Comparison of ENCODE assay signal across 7 mouse cellular contexts in the genomic region with DNA sequence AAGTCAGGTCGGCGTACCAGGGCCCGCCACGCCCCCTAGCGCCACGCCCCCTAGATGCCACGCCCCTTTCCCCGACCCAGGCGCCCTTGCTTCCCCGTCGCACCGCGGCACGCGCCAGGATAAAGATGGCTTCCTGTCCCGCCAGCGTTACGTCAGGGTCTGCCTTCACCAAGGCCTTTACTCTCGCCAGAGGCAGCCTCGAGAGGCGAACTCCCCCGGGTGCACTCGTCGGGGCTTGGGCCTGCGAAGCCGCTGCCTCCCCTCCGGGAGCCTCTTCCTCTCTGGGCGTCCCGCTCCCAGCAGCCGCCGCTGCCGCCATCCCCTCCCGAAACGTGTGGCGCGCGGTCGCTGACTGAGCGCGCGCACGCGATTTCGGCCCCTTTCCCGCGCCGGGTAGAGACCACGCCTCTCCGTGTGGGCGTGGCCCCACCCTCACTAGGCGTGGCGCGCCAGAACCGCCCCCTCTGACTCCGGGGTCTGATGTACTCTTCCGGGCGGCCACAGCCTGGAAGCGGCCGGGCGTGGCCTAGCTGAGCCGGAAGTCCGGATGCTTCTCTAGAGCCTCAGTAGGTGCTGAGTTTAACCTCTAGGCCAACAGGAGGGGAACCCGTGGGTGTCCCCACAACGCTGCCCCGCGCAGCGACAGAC. TPM values are rescaled to one million over a fixed set of nuclear protein-coding genes. Genes with fewer than 3 reads are reported as not detected.
DNase-seq lines count a peak whose midpoint lies in the region; ATAC-seq and TF ChIP-seq lines count a peak whose summit lies in the region.

No protein-coding gene starts in this region.

- peak; percentile 74 for TF ChIP-seq POLR2A in heart, adult 2 months (IDR thresholded peaks at IDR 0.05; ENCODE audit: insufficient read depth, low read depth, low read length)

- H3K27ac ChIP-seq in embryonic facial prominence, embryonic 12.5 days, result peak overlapping the region; percentile 89
- H3K27ac ChIP-seq in heart, adult 2 months, result peak overlapping the region; percentile 85
- H3K27ac ChIP-seq in limb, embryonic 13.5 days, result peak overlapping the region; percentile 90
- H3K27ac ChIP-seq in midbrain, embryonic 16.5 days (ENCODE audit: low read length), result peak overlapping the region; percentile 92

- peaks cover 14% of the 10 kb centered on the region; the same call in 1 of the 2 replicates for H3K36me3 ChIP-seq in embryonic facial prominence, embryonic 12.5 days
- H3K36me3 ChIP-seq in heart, adult 2 months (ENCODE audit: control insufficient read depth, insufficient read depth, low read length), result no peaks in the 10 kb centered on the region
- H3K36me3 ChIP-seq in limb, embryonic 13.5 days, result peaks cover 21% of the 10 kb centered on the region
- peaks cover 2% of the 10 kb centered on the region; the same call in 1 of the 2 replicates for H3K36me3 ChIP-seq in midbrain, embryonic 16.5 days (ENCODE audit: control insufficient read depth, insufficient read depth, low read length)

- under 1% methylated on average over 63 of the region's 67 CpGs for WGBS in embryonic facial prominence, embryonic 12.5 days
- WGBS in heart, adult 2 months, result under 1% methylated on average over 67 of the region's 67 CpGs
- WGBS in limb, embryonic 13.5 days, result under 1% methylated on average over 67 of the region's 67 CpGs
- WGBS in midbrain, embryonic 16.5 days, result under 1% methylated on average over 67 of the region's 67 CpGs

- H3K79me2 ChIP-seq in heart, adult 2 months (replicated peaks; ENCODE audit: control insufficient read depth, insufficient read depth, low read length), result no peaks in the 10 kb centered on the region

- 0 out of 2 replicates have a peak, but pooled peaks have one; percentile 13 for TF ChIP-seq EP300 in heart, adult 2 months (IDR thresholded peaks at IDR 0.05; ENCODE audit: insufficient read depth, low read depth, low read length)

- H3K27me3 ChIP-seq in embryonic facial prominence, embryonic 12.5 days, result no peaks in the 10 kb centered on the region
- H3K27me3 ChIP-seq in heart, adult 2 months (ENCODE audit: control insufficient read depth, insufficient read depth, low read length), result no peaks in the 10 kb centered on the region
- H3K27me3 ChIP-seq in limb, embryonic 13.5 days, result no peaks in the 10 kb centered on the region
- H3K27me3 ChIP-seq in midbrain, embryonic 16.5 days (ENCODE audit: control insufficient read depth, insufficient read depth, low read depth, low read length), result no peaks in the 10 kb centered on the region

- H3K4me3 ChIP-seq in embryonic facial prominence, embryonic 12.5 days, result peak overlapping the region; percentile 64
- peak overlapping the region; percentile 88 for H3K4me3 ChIP-seq in heart, adult 2 months
- peak overlapping the region; percentile 66 for H3K4me3 ChIP-seq in limb, embryonic 13.5 days
- H3K4me3 ChIP-seq in midbrain, embryonic 16.5 days (ENCODE audit: low read depth, low read length), result peak overlapping the region; percentile 83

- peak; percentile 97 for ATAC-seq in embryonic facial prominence, embryonic 12.5 days (ENCODE audit: insufficient number of reproducible peaks, insufficient read depth, low FRiP score, low TSS enrichment)
- peak; percentile 99 for ATAC-seq in limb, embryonic 13.5 days (ENCODE audit: low FRiP score, low read depth)
- peak; percentile 98 for ATAC-seq in midbrain, embryonic 16.5 days

- H3K9me3 ChIP-seq in embryonic facial prominence, embryonic 12.5 days, result no peaks in the 10 kb centered on the region
- no peaks in the 10 kb centered on the region for H3K9me3 ChIP-seq in limb, embryonic 13.5 days
- H3K9me3 ChIP-seq in midbrain, embryonic 16.5 days (replicated peaks; ENCODE audit: control insufficient read depth, low read length, poor library complexity, severe bottlenecking), result no peaks in the 10 kb centered on the region

- H3K9ac ChIP-seq in embryonic facial prominence, embryonic 12.5 days, result peak overlapping the region; percentile 70
- peak overlapping the region; percentile 74 for H3K9ac ChIP-seq in heart, adult 2 months (ENCODE audit: low read depth, low read length)
- peak overlapping the region; percentile 82 for H3K9ac ChIP-seq in limb, embryonic 13.5 days
- H3K9ac ChIP-seq in midbrain, embryonic 16.5 days (ENCODE audit: low read depth, low read length), result peak overlapping the region; percentile 87

- H3K4me1 ChIP-seq in embryonic facial prominence, embryonic 12.5 days, result no peaks in the 10 kb centered on the region
- H3K4me1 ChIP-seq in heart, adult 2 months (ENCODE audit: control insufficient read depth, insufficient read depth, low read length), result no peaks in the 10 kb centered on the region
- peaks cover 8% of the 10 kb centered on the region; the same call in 1 of the 2 replicates for H3K4me1 ChIP-seq in limb, embryonic 13.5 days
- H3K4me1 ChIP-seq in midbrain, embryonic 16.5 days (ENCODE audit: control insufficient read depth, insufficient read depth, low read length), result peaks cover 8% of the 10 kb centered on the region

- peak; percentile 42; the same call in 1 of the 2 replicates for TF ChIP-seq CTCF in heart, adult 2 months (IDR thresholded peaks at IDR 0.05)

- intact Hi-C loops in heart, adult 2 months (cut with DNase I), result no loop called here

- DNase-seq in adrenal gland, postnatal 25 days, result peak; percentile 95
- DNase-seq in heart, adult 2 months, result peak; percentile 96
- DNase-seq in kidney, adult 8-10 months, result peak; percentile 93 to 97
- DNase-seq in spleen, postnatal 10 days (ENCODE audit: low spot score in 2 of 2), result peak; percentile 98

- peak overlapping the region; percentile 54 for H3K4me2 ChIP-seq in embryonic facial prominence, embryonic 12.5 days (replicated peaks)
- peak overlapping the region; percentile 66 for H3K4me2 ChIP-seq in limb, embryonic 13.5 days (replicated peaks)
- H3K4me2 ChIP-seq in midbrain, embryonic 16.5 days (ENCODE audit: low read length), result peak overlapping the region; percentile 80

RNA-seq across cellular contexts. Expression of gene Pole4, which starts 52.5 kb away (rescaled TPM):
- total RNA-seq in adrenal gland, postnatal 25 days (2021), result 42.3 and 49.2 TPM in 2 replicates
- polyA plus RNA-seq in embryonic facial prominence, embryonic 12.5 days (2016; fragmentation: Nextera tagmentation; extraction: Ambion mirVana), result 103 and 105 TPM in 2 replicates
- total RNA-seq in heart, adult 2 months (2021), result 10 to 100 TPM; 15.5 to 16.7 TPM
- polyA plus RNA-seq in heart, adult 2 months (2012; rRNA removed), result 9.2 and 19.5 TPM in 2 replicates
- polyA plus RNA-seq in limb, embryonic 13.5 days (2015; fragmentation: Nextera tagmentation; extraction: Ambion mirVana), result 101 TPM in 2 replicates
- polyA plus RNA-seq in midbrain, embryonic 16.5 days (2015; fragmentation: Nextera tagmentation; extraction: Ambion mirVana), result 115 and 133 TPM in 2 replicates

Comparison
In these comparisons a context has a peak if more than half of its experiments do, and no peak if none do; other contexts are left out.
1. Peak in every context shown above with its lines: DNase-seq, ATAC-seq, H3K4me3 ChIP-seq and H3K27ac ChIP-seq.